Mouse (Mus musculus): ENCODE measurements around the gene Sirpa. TPM values are rescaled to one million over a fixed set of nuclear protein-coding genes. Genes with fewer than 3 reads are reported as not detected.

The Sirpa gene
- polyA plus RNA-seq, 1 experiment, result 93.9 TPM

DNA sequence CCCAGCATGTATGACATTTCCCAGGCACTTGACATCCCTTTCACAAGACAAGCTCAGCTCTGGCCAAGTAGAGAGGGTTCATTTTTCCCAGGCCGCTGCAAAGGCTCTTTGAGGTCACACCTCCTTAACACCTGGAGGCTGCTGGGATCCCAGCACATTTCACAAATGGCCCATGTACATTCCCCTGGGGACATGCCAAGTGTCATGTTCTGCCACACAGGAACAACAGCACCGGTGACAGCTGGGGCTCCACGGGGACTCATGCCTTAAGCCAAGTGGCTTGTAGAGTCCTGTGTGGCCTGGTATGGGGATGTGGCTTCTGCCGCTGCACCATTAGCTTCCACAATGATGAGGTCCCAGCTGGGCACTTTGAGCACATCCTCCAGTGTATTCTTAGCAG, 60.0 kb downstream of the Sirpa start:
- Histone ChIP-seq H3K4me3 (replicated peaks; ENCODE audit: control insufficient read depth, low read depth, low read length) (no peak overlapping the region), H3K4me1 (ENCODE audit: control insufficient read depth, insufficient read depth, low read length) (no peaks in the 10 kb centered on the region), H3K27ac (ENCODE audit: control insufficient read depth, insufficient read depth, low read depth, low read length, poor library complexity) (no peak overlapping the region)
- WGBS, result 56% methylated on average over 4 of the region's 4 CpGs
- TF ChIP-seq POLR2A (IDR thresholded peaks at IDR 0.05; ENCODE audit: borderline replicate concordance, control insufficient read depth, low read depth, low read length) (no peak), CTCF (IDR thresholded peaks at IDR 0.05; ENCODE audit: control insufficient read depth, insufficient read depth, low read length) (no peak)

DNA sequence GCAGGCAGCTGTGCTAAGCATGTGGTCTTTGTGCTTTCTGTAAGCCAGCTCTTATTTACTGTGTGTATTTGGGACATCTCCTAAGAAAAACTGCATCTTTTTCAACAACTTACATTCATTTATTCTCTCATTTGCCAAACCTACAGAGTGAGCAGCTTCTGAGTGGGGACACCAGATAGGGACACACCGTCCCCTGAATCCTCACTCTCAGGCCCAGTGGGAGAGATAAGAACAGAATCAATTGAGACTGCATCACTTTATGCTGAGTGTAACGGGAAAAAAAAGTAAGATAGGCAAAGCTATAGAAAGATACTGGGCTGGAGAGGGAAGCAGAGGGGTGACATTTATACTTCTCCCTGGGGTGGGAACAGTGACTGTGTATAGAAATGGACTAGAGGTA, 61.0 kb downstream of the Sirpa start:
- Histone ChIP-seq H3K27ac (ENCODE audit: control insufficient read depth, insufficient read depth, low read depth, low read length, poor library complexity) (no peak overlapping the region), H3K4me3 (replicated peaks; ENCODE audit: control insufficient read depth, low read depth, low read length) (no peak overlapping the region), H3K4me1 (ENCODE audit: control insufficient read depth, insufficient read depth, low read length) (no peaks in the 10 kb centered on the region; the same call in 1 of the 2 replicates)
- TF ChIP-seq POLR2A (IDR thresholded peaks at IDR 0.05; ENCODE audit: borderline replicate concordance, control insufficient read depth, low read depth, low read length), result no peak
- no peak for TF ChIP-seq CTCF (IDR thresholded peaks at IDR 0.05; ENCODE audit: control insufficient read depth, insufficient read depth, low read length)
- WGBS, result 73% methylated on average over 2 of the region's 2 CpGs

DNA sequence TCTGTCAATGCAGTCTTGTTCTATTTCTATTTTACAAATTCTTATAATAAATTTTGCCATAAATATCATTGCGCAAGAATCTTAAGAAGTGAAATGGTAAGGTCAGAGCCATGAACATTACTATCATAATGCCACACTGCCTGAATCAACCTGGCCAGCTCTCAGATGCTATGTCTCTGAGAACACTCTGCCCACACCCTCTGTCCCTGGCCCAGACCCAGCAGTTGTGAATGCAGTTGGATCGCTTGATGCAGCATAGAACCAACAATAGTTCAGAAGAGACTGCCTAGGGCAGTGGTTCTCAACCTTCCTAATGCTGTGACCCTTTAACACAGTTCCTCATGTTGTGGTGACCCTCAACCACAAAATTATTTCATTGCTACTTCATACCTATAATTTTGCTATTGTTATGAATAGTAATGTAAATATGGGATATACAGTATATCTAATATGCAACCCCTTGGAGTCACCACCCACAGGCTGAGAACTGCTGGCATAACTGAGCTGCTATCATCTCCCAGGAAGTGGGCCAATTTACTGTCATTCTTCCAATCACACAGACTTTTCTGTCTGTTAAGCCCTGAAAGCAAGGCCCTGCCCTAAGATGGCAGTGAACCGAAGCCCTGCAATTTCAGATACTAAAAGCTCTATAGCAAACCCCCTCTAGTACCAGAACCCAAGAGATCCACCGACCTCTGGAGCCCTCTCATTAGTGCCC, 61.8 kb downstream of the Sirpa start:
- H3K4me1 ChIP-seq (ENCODE audit: control insufficient read depth, insufficient read depth, low read length), result no peaks in the 10 kb centered on the region; the same call in 1 of the 2 replicates
- H3K4me3 ChIP-seq (replicated peaks; ENCODE audit: control insufficient read depth, low read depth, low read length), result no peak overlapping the region
- 70% methylated on average over 4 of the region's 4 CpGs for WGBS
- TF ChIP-seq POLR2A (IDR thresholded peaks at IDR 0.05; ENCODE audit: borderline replicate concordance, control insufficient read depth, low read depth, low read length) (no peak), CTCF (IDR thresholded peaks at IDR 0.05; ENCODE audit: control insufficient read depth, insufficient read depth, low read length) (no peak)
- H3K27ac ChIP-seq (ENCODE audit: control insufficient read depth, insufficient read depth, low read depth, low read length, poor library complexity), result no peak overlapping the region; the same call in 1 of the 2 replicates

DNA sequence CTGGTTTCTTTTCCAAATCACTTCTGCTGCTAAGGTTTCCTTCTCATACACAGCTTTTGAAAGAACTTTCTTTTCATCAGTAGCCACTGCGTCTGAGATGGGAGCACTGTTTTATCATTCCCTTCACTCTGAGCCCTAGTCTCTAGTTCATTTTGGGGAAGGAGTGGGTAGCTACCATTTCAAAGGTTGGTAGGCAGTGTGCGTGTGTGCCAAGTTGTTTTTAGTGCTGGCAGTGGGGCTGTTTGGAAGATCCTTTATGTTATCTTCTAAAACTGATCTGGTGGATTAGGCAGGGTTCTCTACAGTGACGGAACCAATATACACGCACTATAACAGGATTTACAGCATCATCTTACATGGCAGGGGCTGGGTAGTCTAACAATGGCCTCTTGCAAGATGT, 62.4 kb downstream of the Sirpa start:
- WGBS, result 87% methylated on average over 4 of the region's 4 CpGs
- H3K4me1 ChIP-seq (ENCODE audit: control insufficient read depth, insufficient read depth, low read length), result no peaks in the 10 kb centered on the region; the same call in 1 of the 2 replicates

DNA sequence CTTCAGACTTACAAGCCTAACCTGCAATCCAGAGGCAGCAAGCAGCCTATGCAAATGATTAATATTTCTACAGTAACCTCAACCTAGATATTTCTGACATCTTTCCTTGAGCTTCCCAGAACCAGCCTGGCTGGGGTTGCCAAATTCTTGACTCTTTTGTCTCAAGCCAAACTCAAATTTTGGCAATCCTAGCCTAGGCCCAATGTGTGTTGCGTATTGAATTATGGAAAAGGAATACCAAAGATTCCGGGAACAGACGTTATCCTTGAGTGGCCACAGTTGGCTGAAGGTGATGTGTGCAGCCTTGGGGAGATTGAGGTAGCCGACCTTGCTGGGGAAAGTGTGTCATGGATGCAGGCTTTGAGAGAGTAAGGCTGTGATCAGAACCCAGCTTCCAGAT, 66.2 kb downstream of the Sirpa start:
- Histone ChIP-seq H3K4me3 (replicated peaks; ENCODE audit: control insufficient read depth, low read depth, low read length) (no peak overlapping the region), H3K27ac (ENCODE audit: control insufficient read depth, insufficient read depth, low read depth, low read length, poor library complexity) (no peak overlapping the region), H3K4me1 (ENCODE audit: control insufficient read depth, insufficient read depth, low read length) (no peaks in the 10 kb centered on the region; the same call in 1 of the 2 replicates)
- 81% methylated on average over 4 of the region's 4 CpGs for WGBS
- TF ChIP-seq CTCF (IDR thresholded peaks at IDR 0.05; ENCODE audit: control insufficient read depth, insufficient read depth, low read length) (no peak), POLR2A (IDR thresholded peaks at IDR 0.05; ENCODE audit: borderline replicate concordance, control insufficient read depth, low read depth, low read length) (no peak)

More for the DNA sequence above, 62.4 kb downstream of the Sirpa start:
- H3K27ac ChIP-seq (ENCODE audit: control insufficient read depth, insufficient read depth, low read depth, low read length, poor library complexity), result no peak overlapping the region
- no peak overlapping the region for H3K4me3 ChIP-seq (replicated peaks; ENCODE audit: control insufficient read depth, low read depth, low read length)
- TF ChIP-seq CTCF (IDR thresholded peaks at IDR 0.05; ENCODE audit: control insufficient read depth, insufficient read depth, low read length), result no peak
- TF ChIP-seq POLR2A (IDR thresholded peaks at IDR 0.05; ENCODE audit: borderline replicate concordance, control insufficient read depth, low read depth, low read length), result no peak

DNA sequence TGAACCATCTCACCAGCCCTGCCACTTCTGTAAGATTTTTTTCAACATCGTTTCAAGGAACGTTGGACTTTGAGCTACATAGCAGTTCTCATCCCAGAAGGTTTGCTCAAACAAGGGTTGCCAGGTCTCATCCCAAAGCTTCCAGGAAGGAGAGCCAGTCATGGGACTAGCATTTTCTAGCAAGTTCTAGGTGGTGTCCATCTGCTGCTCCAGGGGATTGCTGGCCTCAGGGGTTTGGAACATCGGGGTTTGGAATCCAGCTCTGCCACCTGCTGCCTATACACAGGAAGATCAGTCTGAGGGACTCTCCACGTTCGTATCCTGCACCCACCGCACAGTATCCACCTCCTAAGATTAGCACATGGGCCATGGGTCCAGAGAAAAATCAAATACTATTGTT, 67.4 kb downstream of the Sirpa start:
- no peak for TF ChIP-seq POLR2A (IDR thresholded peaks at IDR 0.05; ENCODE audit: borderline replicate concordance, control insufficient read depth, low read depth, low read length)
- no peak for TF ChIP-seq CTCF (IDR thresholded peaks at IDR 0.05; ENCODE audit: control insufficient read depth, insufficient read depth, low read length)
- WGBS, result 66% methylated on average over 6 of the region's 6 CpGs
- Histone ChIP-seq H3K4me1 (ENCODE audit: control insufficient read depth, insufficient read depth, low read length) (no peaks in the 10 kb centered on the region; the same call in 1 of the 2 replicates), H3K27ac (ENCODE audit: control insufficient read depth, insufficient read depth, low read depth, low read length, poor library complexity) (no peak overlapping the region), H3K4me3 (replicated peaks; ENCODE audit: control insufficient read depth, low read depth, low read length) (no peak overlapping the region)

DNA sequence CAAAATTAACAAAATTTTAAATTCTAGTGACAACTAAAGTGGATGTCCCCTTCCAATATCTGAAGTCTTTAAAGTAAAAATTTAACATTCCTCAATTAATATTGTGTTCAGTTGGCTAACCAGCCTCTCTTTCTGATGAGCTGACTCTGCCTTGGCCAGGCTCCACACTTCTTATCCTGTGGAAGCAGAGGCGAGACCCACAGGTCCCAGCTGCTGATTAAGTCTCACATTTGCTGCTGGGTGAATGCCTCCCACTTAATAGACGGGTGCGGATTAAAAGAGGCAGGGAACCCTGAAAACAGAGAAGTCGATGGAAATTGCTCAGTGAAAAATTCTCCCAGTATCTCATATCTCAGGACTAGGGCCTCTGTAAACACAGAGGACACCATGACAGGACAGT, 69.8 kb downstream of the Sirpa start:
- TF ChIP-seq POLR2A (IDR thresholded peaks at IDR 0.05; ENCODE audit: borderline replicate concordance, control insufficient read depth, low read depth, low read length) (no peak), CTCF (IDR thresholded peaks at IDR 0.05; ENCODE audit: control insufficient read depth, insufficient read depth, low read length) (no peak)
- H3K4me1 ChIP-seq (ENCODE audit: control insufficient read depth, insufficient read depth, low read length), result no peaks in the 10 kb centered on the region; the same call in 1 of the 2 replicates
- H3K27ac ChIP-seq (ENCODE audit: control insufficient read depth, insufficient read depth, low read depth, low read length, poor library complexity), result peak overlapping the region; percentile 72
- H3K4me3 ChIP-seq (replicated peaks; ENCODE audit: control insufficient read depth, low read depth, low read length), result no peak overlapping the region
- 75% methylated on average over 4 of the region's 4 CpGs for WGBS

DNA sequence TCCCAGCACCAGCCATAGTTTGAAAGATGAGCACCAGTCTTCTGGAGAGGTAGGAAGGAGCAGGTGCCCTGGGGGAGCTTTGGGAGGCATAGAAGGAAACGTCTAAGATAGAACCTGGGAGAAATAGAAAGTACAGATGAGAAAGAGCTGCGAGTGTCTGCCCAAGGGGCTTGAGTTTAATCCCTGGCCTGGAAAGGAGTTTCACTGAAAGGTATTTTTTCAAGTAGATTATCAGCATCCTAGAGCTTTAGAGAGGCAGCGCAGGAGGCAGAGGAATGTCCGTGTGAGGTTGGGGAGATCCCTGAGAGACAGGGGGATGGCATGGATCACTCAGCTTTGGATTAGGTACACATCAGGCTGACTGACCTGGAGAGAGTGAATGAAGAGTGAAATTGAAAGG, 79.3 kb downstream of the Sirpa start:
- H3K27ac ChIP-seq (ENCODE audit: control insufficient read depth, insufficient read depth, low read depth, low read length, poor library complexity), result no peak overlapping the region
- H3K4me3 ChIP-seq (replicated peaks; ENCODE audit: control insufficient read depth, low read depth, low read length), result no peak overlapping the region
- no peak for TF ChIP-seq POLR2A (IDR thresholded peaks at IDR 0.05; ENCODE audit: borderline replicate concordance, control insufficient read depth, low read depth, low read length)
- TF ChIP-seq CTCF (IDR thresholded peaks at IDR 0.05; ENCODE audit: control insufficient read depth, insufficient read depth, low read length), result no peak
- no peaks in the 10 kb centered on the region; the same call in 1 of the 2 replicates for H3K4me1 ChIP-seq (ENCODE audit: control insufficient read depth, insufficient read depth, low read length)
- WGBS, result 69% methylated on average over 4 of the region's 4 CpGs
